ENCODE assay signal across 9 mouse cellular contexts in the genomic region with DNA sequence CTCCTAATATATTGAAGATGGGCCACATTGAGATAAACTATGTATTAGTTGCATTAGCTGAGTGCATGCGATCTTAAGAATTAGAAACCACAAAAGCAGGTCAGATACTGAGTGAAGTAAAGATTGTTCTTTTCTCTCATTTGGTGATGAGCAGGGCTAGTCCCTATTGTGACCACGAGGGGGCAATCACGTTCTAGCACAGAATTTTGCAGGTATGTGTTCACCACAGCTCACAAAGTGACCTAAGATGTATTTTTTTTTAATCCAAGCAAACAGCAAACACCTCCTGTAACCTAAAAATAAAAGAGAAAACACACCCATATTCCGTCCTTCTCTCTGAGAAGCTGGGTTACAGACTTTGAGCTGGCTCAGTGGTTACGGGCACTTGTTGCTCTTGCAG. TPM values are rescaled to one million over a fixed set of nuclear protein-coding genes. Genes with fewer than 3 reads are reported as not detected.
DNase-seq lines count a peak whose midpoint lies in the region; ATAC-seq and TF ChIP-seq lines count a peak whose summit lies in the region.
"Had no signal": no experiment of that assay in that cellular context is flagged by ENCODE, and none has a peak within 500 bp of the region (broad histone marks: within the 10 kb centered on the region; RNA-seq: fewer than 3 reads in every experiment).

No protein-coding gene starts in this region.

- no peaks in the 10 kb centered on the region for H3K4me1 ChIP-seq in heart, adult 2 months (ENCODE audit: control insufficient read depth, insufficient read depth, low read length)
- no peaks in the 10 kb centered on the region for H3K4me1 ChIP-seq in heart, embryonic 11.5 days (ENCODE audit: control insufficient read depth, insufficient read depth, low read length)
- no peaks in the 10 kb centered on the region for H3K4me1 ChIP-seq in MEL (ENCODE audit: control insufficient read depth in 1 of 2, insufficient read depth in 2 of 2, low read length in 2 of 2)
- peaks cover 5% of the 10 kb centered on the region; the same call in 1 of the 2 replicates for H3K4me1 ChIP-seq in spleen, adult 2 months (ENCODE audit: control insufficient read depth, insufficient read depth, insufficient read length)
- H3K4me1 ChIP-seq: lung, embryonic 15.5 days had no signal

- no peaks in the 10 kb centered on the region for H3K9me3 ChIP-seq in heart, embryonic 11.5 days (replicated peaks; ENCODE audit: control insufficient read depth, low read length)
- no peaks in the 10 kb centered on the region for H3K9me3 ChIP-seq in MEL (replicated peaks; ENCODE audit: insufficient read depth, low read length)
- H3K9me3 ChIP-seq: lung, embryonic 15.5 days had no signal

- peak; percentile 95; the same call in 1 of the 2 replicates for TF ChIP-seq CTCF in heart, adult 2 months (IDR thresholded peaks at IDR 0.05)
- TF ChIP-seq CTCF in MEL (IDR thresholded peaks at IDR 0.05 in 2 of 3, conservative IDR thresholded peaks at IDR 0.05 in 1 of 3; ENCODE audit: control insufficient read depth in 1 of 3, insufficient read depth in 1 of 3, low read depth in 2 of 3, low read length in 3 of 3, poor library complexity in 1 of 3, severe bottlenecking in 1 of 3), result peak; percentile 24 to 43 (median 41); a peak in 5 of 6 replicates
- TF ChIP-seq CTCF in layer of hippocampus, adult 2 months (conservative IDR thresholded peaks at IDR 0.05), result peak; percentile 96
- peak; percentile 58; the same call in 1 of the 2 replicates for TF ChIP-seq CTCF in spleen, adult 2 months (IDR thresholded peaks at IDR 0.05; ENCODE audit: extremely low read depth, insufficient read depth, insufficient read length, insufficient replicate concordance)

- H3K36me3 ChIP-seq in heart, adult 2 months (ENCODE audit: control insufficient read depth, insufficient read depth, low read length), result no peaks in the 10 kb centered on the region
- no peaks in the 10 kb centered on the region for H3K36me3 ChIP-seq in heart, embryonic 11.5 days (ENCODE audit: control insufficient read depth, insufficient read depth, low read length)
- no peaks in the 10 kb centered on the region for H3K36me3 ChIP-seq in MEL (ENCODE audit: control insufficient read depth in 1 of 2, insufficient read depth in 2 of 2, low read length in 2 of 2)
- H3K36me3 ChIP-seq in spleen, adult 2 months (ENCODE audit: control insufficient read depth, insufficient read depth, low read length), result peaks cover 4% of the 10 kb centered on the region; the same call in 1 of the 2 replicates
- H3K36me3 ChIP-seq: lung, embryonic 15.5 days had no signal

- no peak for ATAC-seq in heart, embryonic 11.5 days (replicated peaks; ENCODE audit: insufficient number of reproducible peaks, low FRiP score, low TSS enrichment)

- peak; percentile 24 to 34 for DNase-seq in heart, adult 2 months
- DNase-seq in MEL (ENCODE audit: low read depth, low spot score), result peak; percentile 18
- peak; percentile 74 for DNase-seq in cerebellum, adult 9-11 months
- peak; percentile 19 to 87 for DNase-seq in frontal cortex, adult 2 months (ENCODE audit: extremely low spot score in 1 of 2, low spot score in 1 of 2)
- peak; percentile 65 to 79 for DNase-seq in layer of hippocampus, adult 2 months (ENCODE audit: low spot score in 2 of 2)
- peak; percentile 72 for DNase-seq in lung, postnatal 36 days
- DNase-seq in spleen, adult 2 months (ENCODE audit: low read depth in 1 of 2, low spot score in 2 of 2), result peak in 1 of 2 experiments; percentile 53

- no peak overlapping the region for H3K4me3 ChIP-seq in heart, adult 2 months
- H3K4me3 ChIP-seq in heart, embryonic 11.5 days (ENCODE audit: low read depth, low read length), result no peak overlapping the region
- no peak overlapping the region for H3K4me3 ChIP-seq in MEL (ENCODE audit: control insufficient read depth in 1 of 2, insufficient read depth in 1 of 2, low read depth in 2 of 2, low read length in 2 of 2)
- peak overlapping the region; percentile 20; the same call in 1 of the 2 replicates for H3K4me3 ChIP-seq in layer of hippocampus, adult 2 months
- H3K4me3 ChIP-seq in spleen, adult 2 months (ENCODE audit: extremely low read depth, insufficient read depth, insufficient read length), result no peak overlapping the region
- H3K4me3 ChIP-seq: lung, embryonic 15.5 days had no signal

- intact Hi-C loops in heart, adult 2 months (cut with DNase I), result loop anchor here (5.0 kb wide), 1 partner anchor 67 kb away; no protein-coding TSS in a partner anchor

- H3K79me2 ChIP-seq in heart, adult 2 months (replicated peaks; ENCODE audit: control insufficient read depth, insufficient read depth, low read length), result no peaks in the 10 kb centered on the region
- H3K79me2 ChIP-seq in MEL (ENCODE audit: control insufficient read depth, insufficient read depth, low read length, poor library complexity), result no peaks in the 10 kb centered on the region

- no peak overlapping the region for H3K27ac ChIP-seq in heart, adult 2 months
- no peak overlapping the region for H3K27ac ChIP-seq in heart, embryonic 11.5 days (ENCODE audit: low read depth, low read length)
- no peak overlapping the region for H3K27ac ChIP-seq in MEL (ENCODE audit: control insufficient read depth, low read depth, low read length)
- peak overlapping the region; percentile 80 for H3K27ac ChIP-seq in layer of hippocampus, adult 2 months
- no peak overlapping the region for H3K27ac ChIP-seq in spleen, adult 2 months (ENCODE audit: insufficient read depth, low read length)
- H3K27ac ChIP-seq: lung, embryonic 15.5 days had no signal

- H3K4me2 ChIP-seq in heart, embryonic 11.5 days, result no peak overlapping the region
- H3K4me2 ChIP-seq: lung, embryonic 15.5 days had no signal

- no peak for TF ChIP-seq EP300 in heart, adult 2 months (IDR thresholded peaks at IDR 0.05; ENCODE audit: insufficient read depth, low read depth, low read length)
- no peak for TF ChIP-seq EP300 in MEL (IDR thresholded peaks at IDR 0.05; ENCODE audit: low read depth in 1 of 2, low read length in 2 of 2)

- 24% methylated on average over 5 of the region's 5 CpGs for WGBS in heart, adult 2 months
- 27% methylated on average over 5 of the region's 5 CpGs for WGBS in heart, embryonic 11.5 days (ENCODE audit: insufficient replicate concordance)
- WGBS in spleen, adult 2 months, result 27% methylated on average over 5 of the region's 5 CpGs

- H3K27me3 ChIP-seq in heart, adult 2 months (ENCODE audit: control insufficient read depth, insufficient read depth, low read length), result no peaks in the 10 kb centered on the region
- no peaks in the 10 kb centered on the region for H3K27me3 ChIP-seq in heart, embryonic 11.5 days (ENCODE audit: control insufficient read depth, insufficient read depth, low read length)
- no peaks in the 10 kb centered on the region for H3K27me3 ChIP-seq in MEL (ENCODE audit: control insufficient read depth in 1 of 2, insufficient read depth in 2 of 2, low read length in 2 of 2)
- H3K27me3 ChIP-seq in spleen, adult 2 months (ENCODE audit: control insufficient read depth, insufficient read depth, low read length), result no peaks in the 10 kb centered on the region
- H3K27me3 ChIP-seq: lung, embryonic 15.5 days had no signal

- no peak overlapping the region for H3K9ac ChIP-seq in heart, adult 2 months (ENCODE audit: low read depth, low read length)
- no peak overlapping the region for H3K9ac ChIP-seq in heart, embryonic 11.5 days (ENCODE audit: low read depth, low read length)
- H3K9ac ChIP-seq in MEL (ENCODE audit: control insufficient read depth, low read depth, low read length, poor library complexity, severe bottlenecking), result no peak overlapping the region
- H3K9ac ChIP-seq: lung, embryonic 15.5 days had no signal

- TF ChIP-seq RAD21 in MEL (IDR thresholded peaks at IDR 0.05; ENCODE audit: low read depth, low read length), result peak; percentile 48

- TF ChIP-seq POLR2A in heart, adult 2 months (IDR thresholded peaks at IDR 0.05; ENCODE audit: insufficient read depth, low read depth, low read length), result no peak
- no peak for TF ChIP-seq POLR2A in MEL (IDR thresholded peaks at IDR 0.05; ENCODE audit: control insufficient read depth in 1 of 2, insufficient read depth in 1 of 2, low read depth in 1 of 2, low read length in 2 of 2, poor library complexity in 1 of 2)
- TF ChIP-seq POLR2A in spleen, adult 2 months (IDR thresholded peaks at IDR 0.05; ENCODE audit: low read depth, low read length), result no peak

TF ChIP-seq in MEL, 35 proteins besides CTCF, POLR2A, EP300 and RAD21 (continues in another document):
- TF ChIP-seq MAFK (IDR thresholded peaks at IDR 0.05; ENCODE audit: borderline replicate concordance, low read depth, low read length), result no peak
- TF ChIP-seq GABPA (IDR thresholded peaks at IDR 0.05; ENCODE audit: low read depth, low read length), result no peak
- no peak for TF ChIP-seq RCOR1 (IDR thresholded peaks at IDR 0.05; ENCODE audit: low read depth, low read length)
- no peak for TF ChIP-seq E2F4 (IDR thresholded peaks at IDR 0.05; ENCODE audit: borderline replicate concordance, low read depth, low read length)
- no peak for TF ChIP-seq ZKSCAN1 (IDR thresholded peaks at IDR 0.05; ENCODE audit: low read depth, low read length)
- no peak for TF ChIP-seq BHLHE40 (IDR thresholded peaks at IDR 0.05; ENCODE audit: borderline replicate concordance, low read depth, low read length)
- no peak for TF ChIP-seq TBP (IDR thresholded peaks at IDR 0.05; ENCODE audit: low read depth, low read length)
- TF ChIP-seq KAT2A (conservative IDR thresholded peaks at IDR 0.05; ENCODE audit: low read depth, low read length), result no peak
- no peak for TF ChIP-seq ELF1 (IDR thresholded peaks at IDR 0.05; ENCODE audit: low read depth, low read length)
- no peak for TF ChIP-seq POLR2AphosphoS5 (IDR thresholded peaks at IDR 0.05; ENCODE audit: borderline replicate concordance, low read depth, low read length)

RNA-seq across cellular contexts. Expression of gene Gpr65, which starts 12.1 kb away (rescaled TPM):
- under 1 TPM; 0.52 to 0.84 TPM for total RNA-seq in heart, adult 2 months (2021)
- 0.64 and 1.1 TPM in 2 replicates for polyA plus RNA-seq in heart, adult 2 months (2012; rRNA removed)
- polyA plus RNA-seq in heart, embryonic 11.5 days (2014; fragmentation: Nextera tagmentation; extraction: Ambion mirVana), result 0.42 and 0.48 TPM in 2 replicates
- not detected in 2 replicates for total RNA-seq in MEL (2012; rRNA removed)
- not detected for polyA plus RNA-seq in MEL (2012; ENCODE audit: insufficient read depth in 1 of 2, insufficient read length in 2 of 2, low read depth in 1 of 2, low replicate concordance in 2 of 2, missing spikeins in 1 of 2)
- 0.29 and 0.36 TPM in 2 replicates for polyA plus RNA-seq in frontal cortex, adult 2 months (2012; rRNA removed)
- total RNA-seq in layer of hippocampus, adult 2 months (2021), result not detected
- polyA plus RNA-seq in spleen, adult 2 months (2012; rRNA removed), result 8.6 and 9.2 TPM in 2 replicates

RNA-seq across cellular contexts. Expression of gene Galc, which starts 21.3 kb away (rescaled TPM):
- total RNA-seq in heart, adult 2 months (2021), result 1 to 10 TPM; 7.3 to 8.3 TPM
- polyA plus RNA-seq in heart, adult 2 months (2012; rRNA removed), result 5.0 and 11.5 TPM in 2 replicates
- 6.8 and 9.5 TPM in 2 replicates for polyA plus RNA-seq in heart, embryonic 11.5 days (2014; fragmentation: Nextera tagmentation; extraction: Ambion mirVana)
- not detected in 2 replicates for total RNA-seq in MEL (2012; rRNA removed)
- polyA plus RNA-seq in MEL (2012; ENCODE audit: insufficient read depth in 1 of 2, insufficient read length in 2 of 2, low read depth in 1 of 2, low replicate concordance in 2 of 2, missing spikeins in 1 of 2), result not detected
- polyA plus RNA-seq in frontal cortex, adult 2 months (2012; rRNA removed), result 32.7 and 34.5 TPM in 2 replicates
- 10 to 100 TPM; 24.9 to 27.5 TPM for total RNA-seq in layer of hippocampus, adult 2 months (2021)
- 3.9 and 4.9 TPM in 2 replicates for polyA plus RNA-seq in spleen, adult 2 months (2012; rRNA removed)

Comparison
In these comparisons a context has a peak if more than half of its experiments do, and no peak if none do; other contexts are left out.
1. CTCF ChIP-seq: peak in every context shown above with its lines; median percentile 96 in layer of hippocampus, adult 2 months; 95 in heart, adult 2 months; 58 in spleen, adult 2 months; 41 in MEL.